Mouse (Mus musculus) heart, embryonic 14.5 days (tissue): Measurements from ENCODE around the gene Clic4. TPM values are rescaled to one million over a fixed set of nuclear protein-coding genes. Genes with fewer than 3 reads are reported as not detected.

Experiments
- ATAC-seq: fragments of 200-750 bp; cut with Nextera tagmentation; 2 replicates; pipeline ENCODE4 v1.8.0; 2017; ENCODE audit warnings: low read depth, moderate TSS enrichment; ENCODE audit not compliant: insufficient number of reproducible peaks, insufficient read depth, low FRiP score
- H3K27ac ChIP-seq, 2 experiments: fragments of 200-500 bp in 1 of 2; fragments of 300-500 bp in 1 of 2; sonication (generic) in 1 of 2; replicated peaks in 1 of 2; 2 replicates each; pipeline ENCODE4 v1.5.1; 2012 to 2014; ENCODE audit warnings: low read depth in 2 of 2, low read length in 2 of 2, control low read depth in 1 of 2, mild to moderate bottlenecking in 1 of 2, mixed read lengths in 1 of 2; ENCODE audit not compliant: control insufficient read depth in 1 of 2, insufficient read depth in 1 of 2
- H3K27me3 ChIP-seq: fragments of 300-500 bp; sonication (generic); 2 replicates; pipeline ENCODE4 v1.6.1; 2014; ENCODE audit warnings: mild to moderate bottlenecking, low read length, control low read depth; ENCODE audit not compliant: control insufficient read depth, insufficient read depth
- H3K36me3 ChIP-seq: fragments of 300-500 bp; sonication (generic); 2 replicates; pipeline ENCODE4 v1.6.1; 2014; ENCODE audit warnings: mild to moderate bottlenecking, control low read depth, low read length, mixed read lengths; ENCODE audit not compliant: control insufficient read depth, insufficient read depth
- H3K4me1 ChIP-seq, 2 experiments: fragments of 200-500 bp in 1 of 2; fragments of 300-500 bp in 1 of 2; sonication (generic) in 1 of 2; 2 replicates each; pipeline ENCODE4 v1.6.1; 2012 to 2014; ENCODE audit warnings: low read length in 2 of 2, control low read depth in 1 of 2, mixed read lengths in 1 of 2; ENCODE audit not compliant: control insufficient read depth in 2 of 2, insufficient read depth in 2 of 2
- H3K4me2 ChIP-seq: fragments of 300-500 bp; sonication (generic); 2 replicates; pipeline ENCODE4 v1.6.1; 2014; ENCODE audit warnings: mild to moderate bottlenecking, low read length
- H3K4me3 ChIP-seq, 2 experiments: fragments of 200-500 bp in 1 of 2; fragments of 300-500 bp in 1 of 2; sonication (generic) in 1 of 2; 2 replicates each; pipeline ENCODE4 v1.5.1; 2012 to 2014; ENCODE audit warnings: low read length in 2 of 2, mild to moderate bottlenecking in 2 of 2, control low read depth in 1 of 2, low read depth in 1 of 2, moderate library complexity in 1 of 2; ENCODE audit not compliant: control insufficient read depth in 1 of 2, insufficient read depth in 1 of 2
- H3K9ac ChIP-seq: fragments of 300-500 bp; sonication (generic); 2 replicates; pipeline ENCODE4 v1.6.1; 2014; ENCODE audit warnings: mild to moderate bottlenecking, low read length
- H3K9me3 ChIP-seq: fragments of 300-500 bp; sonication (generic); 2 replicates; pipeline ENCODE4 v1.6.1; 2016; ENCODE audit warnings: low read length, control low read depth; ENCODE audit not compliant: control insufficient read depth
- WGBS: fragments of 180-500 bp; shearing (Covaris S2); extraction: QIAGEN DNeasy Blood & Tissue Kit; methylation state at CpG from one replicate; pipeline ENCODE4 v1.1.7; 2014; 5-methylcytosine and 5-hydroxymethylcytosine counted together
- polyA plus RNA-seq: library from polyadenylated mRNA; unstranded; fragments of >200 nt; fragmentation: Nextera tagmentation; extraction: Ambion mirVana; gene quantifications from 2 replicates; pipeline ENCODE4 v1.2.1, GENCODE M21; 2014

Gene Clic4
- polyA plus RNA-seq, 1 experiment from 2014 or later: 181 TPM

DNA sequence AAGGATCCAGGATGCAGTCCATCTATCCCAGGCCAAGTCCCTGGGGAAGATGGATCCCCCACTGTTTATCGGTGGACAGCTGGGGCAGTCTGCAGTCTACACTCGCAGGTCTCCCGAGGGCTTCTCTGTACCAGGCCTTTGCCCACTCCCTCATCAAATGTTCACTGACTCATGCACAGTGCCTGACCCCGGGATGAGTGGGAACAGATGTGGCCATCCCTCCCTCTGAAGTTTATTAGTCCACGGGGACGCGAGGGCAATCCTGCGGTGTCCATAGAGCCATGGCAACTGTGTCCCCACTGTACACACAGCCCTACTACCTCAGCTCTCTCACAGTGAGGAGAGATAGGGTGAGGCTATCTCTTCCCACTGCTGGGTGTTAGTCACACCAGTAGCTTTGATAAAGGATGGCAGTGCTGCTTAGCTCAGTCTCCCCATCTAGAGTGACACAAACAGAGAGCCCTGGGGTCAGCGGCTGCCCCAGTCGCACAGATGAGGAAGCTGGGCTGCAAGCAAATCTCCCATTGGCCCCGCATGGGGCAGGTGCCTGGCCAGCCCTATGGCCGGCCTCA lies 101.2 kb downstream of the Clic4 start:
- Histone ChIP-seq H3K27me3 (peaks cover 77% of the 10 kb centered on the region), H3K27ac (no peak overlapping the region), H3K4me2 (no peak overlapping the region), H3K4me1 (peaks cover 14 to 24% of the 10 kb centered on the region in 2 experiments; a peak in 3 of 4 replicates), H3K9me3 (no peaks in the 10 kb centered on the region), H3K36me3 (no peaks in the 10 kb centered on the region), H3K9ac (no peak overlapping the region), H3K4me3 (no peak overlapping the region)
- 60% methylated on average over 12 of the region's 12 CpGs for WGBS
- no peak for ATAC-seq

DNA sequence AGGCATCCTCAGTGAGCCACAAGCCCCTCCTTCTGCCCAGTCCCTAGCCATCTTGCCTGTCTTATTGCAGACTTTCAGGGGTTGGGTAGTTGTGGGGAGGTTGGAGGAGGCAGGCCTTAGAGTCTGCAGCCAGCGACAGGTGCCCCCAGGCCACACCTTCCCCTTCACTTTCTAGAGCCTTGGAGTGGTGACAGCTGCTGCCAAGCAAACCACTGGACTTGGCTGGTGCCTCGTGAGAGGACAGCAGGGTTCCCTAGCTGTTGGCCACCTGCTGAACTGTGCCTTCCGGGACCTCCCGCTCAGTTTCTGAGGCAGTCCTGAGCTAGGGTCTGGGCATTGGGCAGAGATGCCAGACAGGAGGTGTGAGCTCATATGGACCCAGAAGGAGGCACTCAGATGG lies 103.1 kb downstream of the Clic4 start:
- no peak overlapping the region for H3K4me3 ChIP-seq
- H3K4me2 ChIP-seq: no peak overlapping the region
- no peak overlapping the region for H3K27ac ChIP-seq
- peaks cover 74% of the 10 kb centered on the region for H3K27me3 ChIP-seq
- H3K4me1 ChIP-seq: peaks cover 14 to 20% of the 10 kb centered on the region in 2 experiments; a peak in 3 of 4 replicates
- no peak overlapping the region for H3K9ac ChIP-seq
- H3K9me3 ChIP-seq: no peaks in the 10 kb centered on the region
- WGBS: 53% methylated on average over 4 of the region's 4 CpGs
- no peak for ATAC-seq
- no peaks in the 10 kb centered on the region for H3K36me3 ChIP-seq

DNA sequence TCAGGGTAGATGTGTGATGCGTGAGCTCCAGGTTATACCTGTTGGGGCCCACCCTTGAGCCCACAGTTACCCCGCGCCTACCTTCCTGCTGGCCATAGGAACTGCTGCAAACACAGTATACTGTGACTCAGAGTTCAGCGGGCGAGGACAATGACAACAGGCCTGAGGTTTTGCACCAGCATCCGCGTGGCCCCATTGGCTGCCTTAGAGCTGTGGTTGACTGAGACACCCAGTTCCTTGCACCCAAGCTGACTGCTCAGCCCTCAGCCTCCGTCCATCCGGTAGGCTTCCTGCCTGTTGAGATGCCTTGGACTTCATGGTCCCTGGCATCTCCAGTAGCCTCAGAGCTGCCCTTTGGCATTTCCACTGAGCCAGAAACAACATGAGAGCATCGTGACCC lies 103.5 kb downstream of the Clic4 start:
- no peaks in the 10 kb centered on the region for H3K36me3 ChIP-seq
- no peaks in the 10 kb centered on the region for H3K9me3 ChIP-seq
- peaks cover 14 to 20% of the 10 kb centered on the region in 2 experiments; a peak in 3 of 4 replicates for H3K4me1 ChIP-seq
- no peak overlapping the region for H3K4me3 ChIP-seq
- no peak overlapping the region for H3K9ac ChIP-seq
- no peak overlapping the region for H3K27ac ChIP-seq
- WGBS: 75% methylated on average over 10 of the region's 10 CpGs
- H3K27me3 ChIP-seq: peaks cover 74% of the 10 kb centered on the region
- H3K4me2 ChIP-seq: no peak overlapping the region
- ATAC-seq: no peak

DNA sequence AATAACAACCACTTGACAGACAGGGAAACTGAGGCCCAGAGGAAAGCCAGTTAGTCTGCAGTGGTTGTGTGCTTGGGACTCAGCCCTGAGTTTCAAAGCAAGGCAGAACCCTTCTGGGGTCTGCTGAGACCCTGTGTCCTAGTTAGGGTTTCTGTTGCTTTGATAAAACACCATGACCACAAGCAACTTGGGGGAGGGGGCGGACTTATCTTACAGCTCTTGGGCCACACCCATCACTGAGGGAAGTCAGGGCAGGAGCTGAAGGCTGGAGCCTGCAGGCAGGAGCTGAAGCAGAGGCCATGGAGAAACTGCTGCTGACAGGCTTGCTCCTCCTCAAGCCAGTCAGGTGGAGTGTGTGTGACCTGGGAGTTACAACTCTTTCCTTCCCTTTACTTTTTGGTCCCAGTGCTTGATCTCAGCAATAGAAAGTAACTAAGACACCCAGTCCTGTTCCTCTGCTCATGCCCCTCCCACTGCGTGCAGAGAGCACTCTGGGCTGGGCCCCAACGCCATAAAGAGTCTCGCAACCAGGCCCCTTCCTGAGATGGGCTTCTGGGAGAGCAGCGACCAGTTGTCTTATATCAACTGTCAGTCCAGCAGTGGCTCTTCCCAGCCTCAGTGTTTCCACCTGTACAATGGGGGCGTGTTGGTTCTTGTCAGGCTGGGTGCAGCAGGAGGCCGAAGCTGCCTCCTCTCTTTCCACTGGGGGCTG lies 104.6 kb downstream of the Clic4 start:
- Histone ChIP-seq H3K36me3 (no peaks in the 10 kb centered on the region), H3K4me1 (peaks cover 14 to 20% of the 10 kb centered on the region in 2 experiments; a peak in 3 of 4 replicates), H3K27ac (no peak overlapping the region), H3K4me2 (no peak overlapping the region), H3K4me3 (no peak overlapping the region), H3K9ac (no peak overlapping the region), H3K9me3 (no peaks in the 10 kb centered on the region), H3K27me3 (peaks cover 68% of the 10 kb centered on the region)
- no peak for ATAC-seq
- 51% methylated on average over 7 of the region's 7 CpGs for WGBS

DNA sequence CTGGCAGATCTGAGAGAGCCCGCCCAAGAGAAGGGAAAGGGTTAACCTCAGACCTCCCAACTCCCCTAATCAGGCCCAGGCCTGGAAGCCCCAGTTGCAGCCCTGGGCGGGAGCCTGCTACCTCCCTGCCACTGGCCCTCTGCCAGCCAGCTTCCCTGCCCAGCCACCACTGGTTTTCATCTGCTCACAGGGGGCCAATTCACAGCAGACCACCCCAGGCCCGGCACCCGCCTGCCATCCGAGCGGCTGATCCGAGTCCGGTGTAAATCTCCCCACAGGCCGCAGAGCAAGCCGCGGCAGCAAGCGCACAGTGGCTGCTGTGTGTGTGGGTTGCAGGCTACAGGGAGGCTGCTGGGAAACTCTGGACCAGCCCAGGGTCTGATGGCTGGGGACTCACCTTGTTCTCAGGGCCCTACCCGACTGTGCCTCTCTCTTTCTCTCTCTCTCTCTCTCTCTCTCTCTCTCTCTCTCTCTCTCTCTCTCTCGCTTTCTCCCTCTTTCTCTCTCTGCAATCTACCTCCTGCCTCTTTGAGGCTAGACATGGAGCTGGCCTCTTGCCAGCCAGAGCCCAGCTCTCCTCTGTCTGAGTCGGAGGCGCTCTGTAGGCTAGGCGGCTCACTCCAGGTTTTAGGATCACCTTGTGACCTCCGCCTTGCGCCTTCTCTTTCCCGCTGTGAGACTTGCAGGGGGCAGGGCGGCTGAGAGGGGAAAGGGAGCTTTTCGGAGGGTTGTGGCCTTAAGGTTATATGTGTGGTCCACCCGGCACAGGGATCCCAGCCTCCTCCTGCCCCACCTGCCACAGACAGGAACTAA lies 106.0 kb downstream of the Clic4 start:
- H3K9ac ChIP-seq: peak overlapping the region; percentile 18
- peaks cover 16 to 20% of the 10 kb centered on the region in 2 experiments for H3K4me1 ChIP-seq
- H3K9me3 ChIP-seq: no peaks in the 10 kb centered on the region
- no peak for ATAC-seq
- peaks cover 63% of the 10 kb centered on the region for H3K27me3 ChIP-seq
- no peaks in the 10 kb centered on the region for H3K36me3 ChIP-seq
- H3K4me2 ChIP-seq: peak overlapping the region; percentile 55
- 4% methylated on average over 22 of the region's 23 CpGs for WGBS
- peak overlapping the region; percentile 6 to 11; a peak in 1 of 4 replicates for H3K4me3 ChIP-seq
- peak overlapping the region; percentile 15 to 28; a peak in 1 of 4 replicates for H3K27ac ChIP-seq

DNA sequence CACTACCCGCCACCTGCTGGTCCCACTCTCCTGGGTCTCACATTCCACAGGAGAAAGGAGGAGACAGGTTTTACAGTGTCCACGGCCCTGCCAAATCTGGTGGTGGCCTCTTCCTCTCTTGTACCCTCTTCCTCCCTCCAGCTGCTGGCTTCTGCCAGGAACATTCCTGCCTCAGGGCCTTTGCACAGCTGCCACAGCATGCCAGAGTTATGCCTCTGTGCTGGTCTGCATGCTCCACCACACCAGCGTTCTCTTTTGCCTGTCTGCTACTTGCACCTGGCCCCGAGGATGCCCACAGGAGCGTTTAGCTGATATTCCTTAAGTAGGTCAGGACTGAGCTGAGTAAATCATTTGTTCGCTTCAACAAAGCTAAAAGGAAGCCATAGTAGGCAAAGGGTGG lies 106.9 kb downstream of the Clic4 start:
- H3K9ac ChIP-seq: no peak overlapping the region
- no peaks in the 10 kb centered on the region for H3K36me3 ChIP-seq
- H3K4me1 ChIP-seq: peaks cover 20 to 23% of the 10 kb centered on the region in 2 experiments
- WGBS: 65% methylated on average over 6 of the region's 6 CpGs
- no peak overlapping the region for H3K4me2 ChIP-seq
- H3K4me3 ChIP-seq: no peak overlapping the region
- H3K9me3 ChIP-seq: no peaks in the 10 kb centered on the region
- H3K27me3 ChIP-seq: peaks cover 61% of the 10 kb centered on the region
- no peak for ATAC-seq
- no peak overlapping the region for H3K27ac ChIP-seq
